Mouse (Mus musculus) cerebellum, adult 11 months (tissue): Measurements from ENCODE around the gene Tlcd2.
A peak's percentile ranks its signal among the peaks of the same experiment; 100 is the strongest.
"Not testable (repeated sequence)": the region's sequence is repeated elsewhere in the genome, so short reads cannot be mapped to it uniquely, and the experiment has no call there.

Experiments
- DNase-seq: peaks from one replicate; pipeline ENCODE4 v3.0.0; 2022

The Tlcd2 gene

DNA sequence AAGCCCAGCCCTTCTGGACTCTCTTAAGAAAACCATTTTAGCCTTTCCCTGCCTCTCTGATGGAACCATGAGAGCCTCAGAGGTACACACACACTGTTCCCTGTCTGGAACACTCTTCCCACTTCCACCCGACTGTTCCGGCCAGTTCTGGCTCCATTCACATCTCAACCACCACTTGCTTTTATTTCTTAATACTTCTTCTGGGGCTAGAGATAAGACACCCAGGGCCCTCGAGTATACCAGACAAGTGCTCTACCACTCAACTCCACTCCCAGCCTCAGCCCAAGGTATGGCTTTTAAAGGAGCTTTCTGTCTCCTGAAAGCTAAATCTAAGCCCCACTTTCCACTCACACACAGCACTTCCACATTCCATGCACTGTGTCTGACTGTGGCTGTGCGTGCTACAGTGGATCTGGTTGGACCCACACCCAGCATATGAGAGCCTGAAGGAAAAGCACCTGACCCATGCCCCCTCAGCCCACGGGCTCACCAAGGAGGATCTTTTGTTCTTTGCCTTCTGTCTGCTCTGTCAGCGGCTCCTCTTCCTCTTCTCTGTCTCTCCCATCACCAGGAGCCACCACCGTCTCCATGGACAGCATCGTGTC lies 11.1 kb upstream of the Tlcd2 start:
- DNase-seq, result no peak

DNA sequence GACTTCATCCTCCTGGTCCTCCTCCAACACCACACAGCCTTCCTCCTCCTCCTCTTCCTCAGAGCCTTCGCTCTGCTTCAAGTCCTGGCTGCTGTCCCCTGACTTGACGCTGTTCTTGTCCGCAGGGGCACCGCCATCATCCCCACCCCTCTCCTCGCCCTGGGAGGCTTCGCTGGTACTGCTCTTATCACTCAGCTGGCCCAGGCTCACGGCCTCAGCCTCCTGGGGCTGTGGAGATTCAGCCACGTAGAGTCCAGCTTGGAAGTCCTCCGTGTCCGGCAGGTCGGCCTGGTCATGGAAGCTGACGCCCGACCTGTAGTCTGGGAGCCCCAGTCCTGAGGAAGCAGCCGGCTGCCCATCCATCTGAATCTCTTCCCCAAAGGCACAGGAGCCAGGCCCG lies 10.6 kb upstream of the Tlcd2 start:
- DNase-seq, result no peak

DNA sequence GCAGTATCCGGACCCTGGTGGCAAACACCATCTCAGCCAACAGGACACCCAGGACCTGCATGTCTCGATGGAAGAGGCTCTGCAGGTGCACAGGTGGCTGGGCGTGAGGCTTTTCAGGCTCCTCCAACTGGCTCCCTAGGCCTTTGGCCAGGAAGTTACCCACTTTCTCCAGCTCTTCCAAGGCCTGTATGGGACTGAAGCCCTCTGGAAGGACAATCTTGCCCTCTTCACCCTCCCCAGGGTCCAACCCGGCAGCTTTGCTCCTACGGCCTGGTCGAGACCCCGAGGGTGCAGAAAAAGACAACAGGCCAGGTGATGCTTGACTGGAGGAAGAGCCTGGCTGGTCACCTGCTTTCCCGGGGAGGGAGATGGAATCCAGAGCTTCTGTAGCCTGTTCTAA lies 9.4 kb upstream of the Tlcd2 start:
- DNase-seq, result no peak

DNA sequence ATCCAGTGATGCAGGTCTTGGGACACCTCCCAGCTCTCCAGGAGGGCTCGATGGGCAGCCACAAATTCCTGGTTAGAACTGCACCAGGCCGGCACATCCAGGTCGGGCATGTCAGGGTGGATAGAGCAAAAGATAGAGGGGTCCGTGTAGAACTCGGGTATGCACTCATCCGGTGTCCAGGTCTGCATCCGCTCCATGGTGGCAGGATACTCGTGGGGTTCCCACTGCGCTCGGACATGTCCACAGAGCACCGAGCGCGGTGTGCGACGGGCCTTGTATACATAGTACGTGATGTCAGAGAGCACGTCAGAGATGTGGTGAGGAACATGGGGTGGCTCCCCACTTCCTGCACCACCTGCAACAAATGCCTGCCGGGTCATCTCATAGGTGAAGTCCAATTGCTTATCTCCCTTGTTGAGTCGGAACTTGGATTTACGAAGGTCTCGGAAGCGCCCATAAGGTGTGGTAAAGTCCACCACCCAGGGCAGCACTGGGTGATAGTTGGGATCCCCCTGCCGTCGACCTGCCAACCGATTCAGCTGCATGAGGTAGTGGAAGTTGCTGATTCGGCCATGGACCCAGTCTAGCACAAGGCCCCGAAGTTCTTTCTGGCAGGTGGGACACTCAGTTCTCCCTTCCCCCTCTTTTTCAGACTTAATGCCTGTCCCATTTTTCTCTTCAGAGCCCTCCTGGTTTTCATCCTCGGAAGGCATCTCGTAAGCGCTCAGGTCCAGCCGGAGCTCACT lies 8.5 kb upstream of the Tlcd2 start:
- DNase-seq, result no peak

DNA sequence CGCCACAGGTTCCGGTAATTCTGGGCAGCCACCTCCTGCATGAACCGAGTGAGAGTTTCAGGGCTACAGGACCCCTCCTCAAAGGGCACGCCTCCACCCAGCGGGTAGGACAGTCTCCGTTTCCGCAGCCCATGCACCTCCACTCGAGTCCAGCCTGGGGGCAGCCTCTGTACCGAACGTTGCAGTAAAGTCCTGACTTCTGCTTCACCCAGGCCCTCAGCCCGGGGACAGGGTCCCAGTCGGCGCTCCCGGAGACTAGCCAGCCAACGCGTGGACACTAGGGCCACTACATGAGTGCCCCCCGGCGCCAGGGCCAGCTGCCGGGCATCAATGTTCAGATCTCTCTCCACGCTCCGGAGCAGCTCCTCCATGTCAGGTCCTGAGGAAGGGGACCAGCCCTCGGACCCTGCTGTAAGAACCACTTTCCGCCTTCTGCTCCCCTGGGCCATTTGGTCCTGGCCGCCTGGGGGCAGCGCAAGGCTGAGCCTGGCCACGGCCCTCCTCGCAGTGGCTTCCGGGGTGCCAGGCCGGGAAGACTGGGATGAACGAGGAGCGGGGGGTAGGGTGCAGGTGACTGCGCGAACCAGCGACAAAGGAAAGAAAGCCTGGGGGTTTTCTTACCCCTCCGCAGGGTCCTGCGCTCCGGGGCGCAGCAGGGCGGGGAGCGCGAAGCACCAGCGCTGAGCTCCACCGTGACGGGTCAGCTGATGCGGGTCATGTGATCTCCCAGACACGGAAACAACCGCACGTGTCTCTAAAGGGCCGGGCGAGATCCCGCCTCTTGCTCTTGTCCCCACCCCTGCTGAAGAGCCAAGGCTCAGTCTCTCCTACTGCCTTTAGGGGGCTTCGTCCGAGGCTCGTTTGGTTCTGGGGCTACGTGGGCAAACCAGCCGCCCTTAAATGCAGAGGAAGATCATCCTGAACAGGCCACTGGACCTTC lies 7.3 kb upstream of the Tlcd2 start, which contains the start of gene Wdr81:
Gene Wdr81 (minus strand): TSS at position 727 of the 940 bp plus-strand sequence.
- DNase-seq, result peak; percentile 72

DNA sequence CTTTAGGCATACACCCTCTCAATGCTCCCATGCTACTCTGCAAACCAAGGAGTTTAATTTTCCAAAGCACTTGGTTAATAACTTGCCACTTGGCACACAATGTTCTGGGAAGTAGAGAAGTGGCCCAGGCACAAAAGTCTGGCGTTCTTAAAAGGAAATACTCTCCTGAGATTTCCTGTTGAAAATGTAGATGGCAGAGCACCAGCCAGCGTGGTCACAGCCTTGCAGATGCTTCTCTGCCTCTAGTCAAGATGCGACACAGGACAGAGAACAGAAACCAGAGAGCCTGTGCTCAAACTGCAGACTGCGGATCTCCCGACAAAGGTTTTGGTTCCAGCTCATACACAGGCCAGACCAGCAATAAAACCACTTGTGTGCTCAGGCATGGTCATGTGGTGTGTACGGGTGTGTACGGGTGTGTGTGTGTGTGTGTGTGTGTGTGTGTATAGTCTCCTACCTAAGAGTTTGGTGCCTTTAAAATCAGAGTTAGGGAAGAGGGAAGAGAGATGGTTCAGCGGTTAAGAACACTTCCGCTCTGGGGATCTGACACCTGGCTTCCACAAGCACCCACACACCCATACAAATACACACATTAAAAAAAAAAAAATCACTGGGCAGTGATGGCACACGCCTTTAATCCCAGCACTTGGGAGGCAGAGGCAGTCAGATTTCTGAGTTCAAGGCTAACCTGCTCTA lies 6.3 kb upstream of the Tlcd2 start:
- DNase-seq, result no peak

DNA sequence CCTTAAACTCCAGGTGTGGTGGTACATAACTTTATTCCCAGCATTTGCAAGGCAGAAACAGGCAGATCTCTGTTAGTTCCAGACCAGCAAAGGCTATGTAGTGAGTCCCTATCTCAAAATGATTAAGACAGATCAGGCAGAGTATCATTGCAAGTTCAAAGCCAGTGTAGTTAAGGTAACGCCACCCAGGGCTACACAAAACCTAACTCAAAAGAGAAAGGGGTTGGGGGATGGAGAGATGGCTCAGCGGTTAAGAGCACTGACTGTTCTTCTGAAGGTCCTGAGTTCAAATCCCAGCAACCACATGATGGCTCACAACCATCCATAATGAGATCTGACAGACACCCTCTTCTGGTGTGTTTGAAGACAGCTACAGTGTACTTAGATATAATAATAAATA lies 5.5 kb upstream of the Tlcd2 start:
- not testable (repeated sequence) for DNase-seq

DNA sequence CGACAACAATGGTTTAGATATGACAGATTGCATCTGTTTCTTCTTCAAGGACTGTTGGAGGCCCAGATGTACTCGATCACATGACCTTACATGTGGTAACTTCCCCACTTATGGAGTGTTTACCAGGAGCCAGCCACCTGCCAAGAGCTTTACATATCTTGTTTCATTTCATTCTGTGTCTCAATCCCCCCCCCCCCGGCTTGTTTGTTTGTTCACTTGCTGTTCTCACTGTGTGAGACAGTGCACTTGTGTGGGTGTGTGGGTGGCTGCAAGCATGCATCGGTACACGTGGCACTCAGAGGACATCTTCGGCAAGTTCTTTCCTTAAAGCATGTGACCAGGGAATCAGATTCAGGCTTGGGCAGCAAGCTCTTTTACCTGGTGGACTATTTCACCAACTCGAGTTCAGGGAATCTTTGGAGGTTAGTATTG lies 5.1 kb upstream of the Tlcd2 start:
- DNase-seq, result no peak

DNA sequence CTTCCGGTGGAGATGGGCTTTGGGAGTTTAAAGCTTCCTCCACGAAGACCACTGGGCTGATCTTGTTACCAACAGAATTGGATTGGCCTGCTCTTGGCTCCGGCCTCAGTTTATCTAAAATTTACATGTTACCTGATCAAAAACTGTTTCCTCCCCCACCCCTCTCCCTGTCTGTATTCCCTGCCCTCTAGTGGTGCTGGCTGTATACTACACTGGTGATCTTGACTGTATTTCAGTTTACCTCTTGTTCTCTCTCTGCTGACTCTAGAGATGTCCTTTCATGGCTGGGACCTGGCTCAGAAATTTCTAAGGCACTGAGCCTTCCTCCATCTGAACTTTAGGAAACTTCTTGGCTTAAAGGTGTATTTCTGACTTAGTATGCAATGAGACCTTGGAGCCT lies 3.3 kb upstream of the Tlcd2 start:
- DNase-seq, result no peak

DNA sequence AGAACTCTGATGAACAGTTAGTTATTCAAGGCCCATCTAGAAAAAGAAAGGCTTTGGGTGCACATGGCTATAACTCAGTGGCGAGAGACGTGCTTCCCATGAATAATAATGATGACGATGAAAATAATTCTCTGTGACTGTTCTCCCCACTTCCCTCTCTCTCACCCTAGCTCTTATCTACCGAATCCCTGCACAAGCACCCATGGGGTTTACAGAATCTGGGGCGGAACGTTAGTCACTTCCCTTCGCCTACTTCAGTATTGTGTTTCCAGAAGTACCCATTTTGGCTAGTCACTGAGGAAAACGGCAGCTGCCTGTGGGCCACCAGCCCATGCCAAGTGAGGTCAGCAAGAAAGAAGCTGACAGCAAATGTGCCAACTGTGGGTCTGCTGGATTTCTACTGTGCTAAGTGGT lies 2.9 kb upstream of the Tlcd2 start:
- DNase-seq, result no peak

DNA sequence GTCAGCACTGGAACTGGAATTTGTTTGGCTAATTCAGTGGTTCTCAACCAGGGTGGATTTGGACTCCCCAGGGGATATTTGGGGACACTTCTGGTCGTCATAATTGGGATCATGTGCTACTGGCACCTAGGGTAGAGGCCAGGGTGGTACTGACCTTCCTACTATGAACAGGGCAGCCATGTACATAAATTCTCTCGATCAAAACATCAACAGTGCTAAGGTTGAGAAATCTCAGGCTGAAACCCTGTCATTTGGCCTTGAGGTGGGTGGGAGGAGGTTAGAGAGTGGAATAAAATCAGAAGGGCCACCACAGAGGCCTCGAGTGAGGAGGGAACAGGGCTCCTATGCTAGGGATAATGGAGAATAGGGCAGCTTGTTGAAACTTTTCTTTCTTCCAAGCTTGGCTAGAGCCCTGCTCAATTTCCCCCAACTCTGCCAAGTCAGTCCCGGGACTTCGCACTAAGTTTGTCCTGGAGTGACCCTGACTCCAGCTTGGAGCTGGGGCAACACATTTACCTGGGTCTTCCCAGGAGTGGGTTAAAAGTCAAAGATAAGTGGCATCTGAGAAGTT lies 2.3 kb upstream of the Tlcd2 start:
- no peak for DNase-seq

DNA sequence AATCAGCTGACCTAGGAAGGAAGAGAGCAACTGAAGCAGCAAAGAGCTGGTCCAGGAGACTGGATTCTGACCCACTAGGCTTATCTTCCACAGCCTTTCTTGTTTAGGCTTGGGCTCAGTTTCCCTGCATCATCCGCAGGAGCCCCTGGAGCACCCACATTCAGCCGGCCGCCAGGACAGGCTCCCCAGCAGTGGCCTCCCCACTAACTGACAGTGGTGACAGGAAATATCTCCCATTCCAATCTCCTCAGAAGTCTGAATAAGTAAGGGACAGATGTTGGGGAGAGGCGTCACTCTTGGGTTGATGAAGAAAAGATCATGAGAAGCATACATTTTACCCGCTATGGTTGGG lies 1.8 kb upstream of the Tlcd2 start:
- DNase-seq, result no peak

DNA sequence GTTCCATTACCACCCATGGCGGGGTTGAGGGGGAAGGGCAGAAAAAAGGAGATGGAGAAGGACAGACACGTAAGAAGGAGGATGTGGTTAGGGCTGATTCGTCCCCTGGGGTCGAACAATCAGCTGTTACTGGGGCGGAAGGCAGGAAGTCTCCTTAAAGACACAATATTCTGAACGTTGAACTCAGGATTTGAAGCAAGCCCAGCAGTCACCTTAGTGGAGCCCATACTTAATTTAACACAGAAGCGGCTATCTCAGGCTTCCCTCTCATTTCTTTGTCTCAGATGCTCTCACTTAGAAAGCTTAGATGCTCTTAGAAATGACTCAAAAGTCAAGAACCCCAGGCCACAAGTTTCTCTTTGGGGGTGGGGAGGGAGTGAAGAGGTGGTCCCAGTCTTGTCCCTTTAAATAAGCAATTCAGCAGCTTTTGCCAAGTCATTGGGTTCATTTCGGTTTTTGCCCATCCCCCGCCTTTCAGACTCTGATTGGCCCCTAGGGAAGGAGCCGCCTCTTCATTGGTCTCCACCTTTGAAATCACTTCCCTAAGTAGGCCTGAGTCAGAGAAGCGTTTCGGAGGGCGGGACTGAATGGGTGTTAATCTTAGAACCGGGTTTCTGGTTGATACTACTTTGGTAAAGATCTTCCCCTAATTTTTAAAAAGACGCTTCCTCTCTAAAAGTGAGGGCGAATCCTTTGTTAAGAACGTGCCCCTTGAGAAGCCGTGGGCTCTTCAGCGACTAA lies 1.2 kb upstream of the Tlcd2 start:
- peak; percentile 86 for DNase-seq

DNA sequence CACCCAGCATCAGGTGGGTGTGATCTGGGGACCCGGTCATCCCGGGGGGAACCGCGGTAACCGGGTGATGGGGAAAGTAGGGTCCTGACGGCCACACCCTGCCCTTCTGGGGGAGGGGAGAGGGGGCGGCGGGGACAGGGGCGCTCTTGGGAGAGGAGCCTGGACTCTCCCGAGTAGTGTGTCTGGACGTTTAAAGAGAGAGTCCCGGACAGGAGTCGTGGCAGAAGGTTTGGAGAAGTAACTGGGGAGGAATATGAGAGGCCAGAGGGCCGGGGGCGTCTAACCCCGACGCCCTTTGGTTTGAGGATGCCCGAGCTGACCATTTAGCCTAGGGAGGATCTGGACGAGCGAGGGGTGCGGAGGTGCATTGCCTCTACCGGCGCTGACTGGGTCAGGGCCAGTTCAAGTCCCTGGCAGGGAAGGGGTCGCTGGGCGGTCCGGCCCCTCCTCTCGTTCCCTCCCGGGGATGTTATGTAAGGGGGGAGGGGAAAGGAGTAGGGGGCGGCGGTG lies 283 bp downstream of the Tlcd2 start:
- DNase-seq, result no peak

DNA sequence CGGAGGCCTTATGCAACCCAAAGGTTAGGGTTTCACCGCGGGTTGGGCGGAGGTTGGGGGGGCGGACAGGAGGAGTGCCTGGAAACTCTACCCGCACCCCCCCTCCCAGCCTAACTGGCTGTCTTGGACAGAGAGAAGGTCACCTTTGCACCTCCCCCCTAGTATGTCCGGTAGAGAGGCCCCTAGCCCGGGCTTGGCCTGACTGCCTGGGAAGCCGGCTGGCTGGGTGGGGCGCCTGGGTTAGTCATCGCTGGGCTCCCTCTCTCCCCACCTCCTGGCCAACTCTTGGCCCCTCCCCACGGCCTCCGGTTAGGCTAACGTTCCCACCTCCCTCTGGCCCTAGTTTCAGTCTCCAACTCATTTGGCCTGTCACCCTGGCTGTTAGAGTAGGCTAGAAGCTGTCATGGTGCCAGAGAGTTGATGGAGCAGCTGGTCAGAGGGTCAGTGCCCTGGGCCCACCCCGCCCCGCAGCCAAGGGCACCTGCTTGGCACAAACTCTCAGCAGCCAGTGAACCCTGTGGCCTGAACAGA lies 803 bp downstream of the Tlcd2 start:
- peak; percentile 66 for DNase-seq

DNA sequence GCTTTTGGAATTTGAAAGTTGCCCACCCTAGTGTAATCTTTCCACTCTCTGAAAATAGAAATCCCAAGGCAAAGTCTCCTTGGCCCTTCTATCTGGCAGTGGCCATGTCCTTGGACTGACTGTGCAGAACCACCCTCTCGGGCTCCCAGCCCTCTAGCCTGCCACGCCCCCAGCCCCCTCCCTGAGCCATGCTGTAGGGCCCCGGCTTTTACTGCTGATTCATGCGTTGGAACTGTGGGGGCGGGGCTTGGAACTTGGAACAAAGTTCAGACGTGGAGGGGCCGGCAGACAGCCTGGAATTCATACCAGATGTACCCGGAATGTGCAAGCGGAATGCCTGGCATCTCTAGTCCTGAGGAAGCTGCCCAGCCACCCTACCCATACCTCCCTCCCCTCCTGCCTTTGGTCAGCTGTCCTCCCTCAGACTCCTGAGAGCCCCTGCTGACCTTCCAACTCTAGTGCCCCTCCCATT lies 1.4 kb downstream of the Tlcd2 start:
- DNase-seq, result peak; percentile 60

DNA sequence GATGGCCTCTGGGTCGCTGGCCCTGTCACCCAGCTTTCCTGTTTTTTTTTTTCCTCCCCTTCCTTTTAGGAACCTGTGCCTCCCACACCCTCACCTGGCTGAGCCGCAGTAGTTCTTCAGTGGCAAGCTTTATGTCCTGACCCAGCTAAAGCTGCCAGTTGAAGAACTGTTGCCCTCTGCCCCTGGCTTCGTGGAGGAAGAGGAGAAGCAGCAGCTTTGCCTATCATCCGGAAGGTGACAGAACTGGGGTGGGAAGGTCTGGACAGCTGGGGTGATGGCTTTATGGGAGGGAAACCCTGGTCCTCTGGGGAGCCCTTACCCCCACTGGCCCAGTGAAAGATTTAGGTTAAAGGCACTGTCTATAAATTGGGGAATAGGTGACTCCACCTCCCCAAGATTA lies 2.1 kb downstream of the Tlcd2 start:
- no peak for DNase-seq

DNA sequence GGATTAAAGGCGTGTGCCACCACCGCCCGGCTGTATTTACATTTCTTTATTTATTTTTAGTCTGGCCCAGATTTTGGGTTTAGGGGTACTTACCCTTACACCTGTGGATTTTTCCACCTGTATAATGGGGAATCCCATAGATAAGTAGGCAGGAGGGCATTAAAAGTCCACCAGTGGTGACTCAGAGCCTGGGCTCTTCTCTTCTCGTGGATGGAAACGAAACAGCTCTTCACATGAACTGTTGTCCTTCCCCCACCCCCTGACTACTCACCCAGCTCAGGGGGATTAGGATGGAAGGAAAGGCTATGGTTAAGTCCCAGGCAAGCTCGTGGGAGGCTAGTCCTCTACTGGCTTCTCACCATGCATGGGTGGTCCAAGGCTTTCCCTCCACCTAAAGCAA lies 2.9 kb downstream of the Tlcd2 start:
- DNase-seq, result no peak

DNA sequence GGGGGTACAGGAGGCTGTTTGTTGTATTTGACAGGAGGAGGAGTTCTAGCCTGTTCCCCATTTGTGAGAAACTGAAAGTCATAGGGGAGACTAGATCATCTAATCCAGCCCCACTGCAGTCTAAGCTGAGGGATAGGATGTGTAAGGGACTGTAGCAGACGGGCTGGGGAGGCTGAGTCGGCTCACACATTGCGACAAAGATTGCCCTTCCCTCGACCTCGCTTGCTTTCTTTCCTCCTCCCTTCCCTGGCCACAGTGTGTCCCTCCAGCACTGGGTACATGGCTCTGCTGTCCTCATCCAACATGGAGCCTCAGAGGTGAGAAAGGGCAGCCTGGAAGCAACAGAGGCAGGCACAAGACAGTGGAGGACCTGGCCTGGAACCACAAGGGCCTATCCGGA lies 3.5 kb downstream of the Tlcd2 start:
- DNase-seq, result no peak

DNA sequence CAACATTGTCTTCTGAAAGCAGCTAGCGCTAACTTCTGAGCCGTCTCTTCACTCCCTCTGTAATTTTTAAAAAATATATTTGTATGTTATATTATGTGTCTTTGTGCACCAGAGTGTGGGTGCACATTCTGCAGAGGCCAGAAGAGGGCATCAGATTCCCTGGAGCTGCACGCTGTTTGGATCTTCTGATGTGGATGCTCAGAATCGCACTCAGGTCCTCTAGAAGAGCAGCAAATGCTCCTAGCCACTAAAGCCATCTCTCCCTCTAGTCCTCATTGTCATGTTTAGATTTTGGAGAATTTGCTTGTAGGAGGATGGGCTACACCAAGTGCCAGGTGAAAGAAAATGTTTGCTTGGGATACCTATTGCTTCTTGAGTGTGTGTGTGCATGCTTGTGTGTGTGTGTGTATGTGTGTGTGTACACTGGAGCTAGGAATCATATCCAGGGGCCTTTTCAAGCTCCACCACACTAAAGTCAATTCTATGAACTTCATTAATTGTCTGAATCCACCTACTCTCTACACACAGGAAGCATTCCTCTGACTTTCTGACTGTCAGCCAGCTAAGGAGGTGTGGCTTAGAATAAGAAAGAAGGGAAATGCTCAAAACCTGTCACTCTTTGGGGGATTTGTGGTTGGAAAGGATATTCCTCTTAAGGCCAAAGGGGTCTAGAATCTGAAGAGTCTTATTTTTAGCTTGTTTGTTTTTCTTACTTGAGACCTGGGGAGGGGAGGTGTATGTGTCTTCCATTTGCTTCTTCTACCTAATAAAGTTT lies 5.4 kb downstream of the Tlcd2 start:
- no peak for DNase-seq
